Mouse (Mus musculus) CD8-positive naive resting alpha-beta T cell, adult 57 days (primary cell): ENCODE data around the gene Pigt. TPM values are rescaled to one million over a fixed set of nuclear protein-coding genes. Genes with fewer than 3 reads are reported as not detected.

Experiments
- total RNA-seq: library from RNA; stranded (reverse); gene quantifications from one replicate; pipeline ENCODE4 v1.2.4, GENCODE M21; 2023

Gene Pigt
- total RNA-seq, result 56.1 TPM

DNA sequence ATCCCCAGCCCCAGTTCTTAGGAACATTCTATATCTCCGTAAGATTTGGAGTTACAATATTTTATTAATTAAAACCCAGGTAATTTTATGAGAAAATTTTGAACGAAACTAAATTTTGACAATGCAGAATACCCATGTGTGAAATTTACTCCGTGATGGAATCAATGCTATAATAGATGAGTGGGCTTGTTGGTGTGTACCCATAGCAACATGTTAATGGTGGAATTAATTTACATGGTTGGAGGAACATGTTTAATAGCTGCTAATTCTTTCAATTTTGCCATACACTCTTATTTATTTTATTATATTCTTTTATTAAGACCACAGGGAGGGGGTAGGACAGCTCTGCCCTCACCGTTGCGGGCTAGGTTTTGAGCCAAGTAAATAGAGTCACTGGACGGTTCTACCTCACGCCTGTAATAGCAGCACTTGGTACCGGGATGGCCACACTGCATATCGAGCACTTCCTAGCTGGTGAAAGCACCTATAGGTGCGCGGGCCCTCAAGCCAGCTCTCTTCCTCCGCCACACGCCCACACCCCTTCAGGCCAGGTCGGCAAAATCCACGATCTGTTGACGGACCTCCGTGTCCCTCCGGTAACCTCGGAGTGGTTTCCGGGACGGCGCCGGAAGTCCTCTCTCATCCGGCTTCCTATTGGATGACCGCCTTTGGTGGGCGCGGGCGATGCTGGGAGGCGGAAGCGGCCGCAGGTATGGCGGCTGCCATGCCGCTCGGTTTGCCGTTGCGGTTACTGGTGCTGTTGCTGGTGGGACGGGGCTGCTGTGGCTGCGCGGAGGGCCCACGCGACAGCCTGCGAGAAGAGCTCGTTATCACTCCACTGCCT, at the start of gene Pigt:
Pigt (plus strand) TSS at position 674 of the 844 bp plus-strand sequence.

DNA sequence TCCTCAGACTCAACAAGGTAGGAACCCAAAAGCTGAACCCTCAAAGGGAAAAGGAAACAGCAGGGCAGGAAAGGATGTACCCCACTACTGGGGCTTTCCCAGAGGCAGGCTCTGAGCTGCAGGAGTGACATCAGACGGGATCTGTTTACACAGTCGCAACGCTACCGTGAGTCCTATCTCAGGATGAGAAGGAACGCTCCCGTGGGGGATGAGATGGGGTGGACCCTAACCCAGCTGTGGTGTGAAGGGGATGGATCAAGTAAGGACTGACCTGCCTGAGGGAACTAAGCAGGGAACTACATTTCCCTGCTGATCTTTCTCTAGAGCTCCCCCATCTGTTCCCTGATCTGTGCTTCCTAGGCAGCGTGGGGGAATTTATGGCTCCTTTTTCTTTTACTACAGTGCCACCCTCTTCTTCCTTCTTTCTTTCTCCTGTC, 40.4 kb upstream of the Pigt start, which contains the start of gene Sys1:
Sys1 (plus strand) TSS at position 101 of the 437 bp plus-strand sequence.

DNA sequence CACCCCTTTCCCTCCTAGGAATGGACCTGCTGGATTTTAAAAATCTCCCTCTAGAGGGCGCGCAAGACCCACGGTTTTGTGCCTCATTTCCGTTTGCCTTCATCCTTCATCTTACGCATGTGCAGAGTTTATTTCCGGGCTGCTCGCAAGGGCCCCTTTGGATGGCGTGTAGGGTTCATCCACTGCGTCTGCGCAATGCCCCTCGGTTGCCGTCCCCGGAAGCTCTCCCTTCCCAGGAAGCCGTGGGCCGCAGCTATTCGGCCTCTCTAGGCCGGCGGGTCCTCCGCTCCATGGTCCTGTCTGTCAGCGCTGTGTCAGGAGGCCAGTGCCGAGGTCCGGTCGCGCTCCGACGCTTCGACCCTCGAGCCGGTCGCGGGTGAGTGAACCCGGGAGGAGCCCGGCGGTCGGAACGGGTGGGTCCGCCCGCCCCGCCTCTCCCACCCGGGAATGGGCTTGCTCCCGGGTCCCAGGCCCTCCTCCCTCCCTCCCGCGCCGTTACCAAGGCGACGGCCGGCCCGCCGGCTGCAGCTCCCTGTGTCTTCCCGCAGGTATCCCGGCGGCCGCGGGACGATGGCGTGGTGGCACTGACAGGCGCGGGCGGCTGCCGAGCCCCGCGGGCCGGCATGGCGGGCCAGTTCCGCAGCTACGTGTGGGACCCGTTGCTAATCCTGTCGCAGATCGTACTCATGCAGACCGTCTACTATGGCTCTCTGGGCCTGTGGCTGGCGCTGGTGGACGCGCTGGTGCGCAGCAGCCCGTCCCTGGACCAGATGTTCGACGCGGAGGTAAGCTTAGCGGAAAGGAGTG, 36.4 kb upstream of the Pigt start, which contains the start of gene Gm20458:
Gm20458 (plus strand) TSS at position 223 of the 807 bp plus-strand sequence.

GRCm38 (mm10) chr2:164473624-164474023, 23.7 kb upstream of the Pigt start, which contains the start of gene Trp53tg5:
Trp53tg5 (minus strand) TSS chr2:164473724.

GRCm38 (mm10) chr2:164485681-164486257, 11.6 kb upstream of the Pigt start, which contains the start of gene Dbndd2:
Dbndd2 (plus strand) TSS chr2:164486106.

Other genes starting within 250 kb of the Pigt start
- gene Svs3b, start 240.9 kb upstream of the Pigt start, total RNA-seq, result not detected
- gene Svs4, start 219.1 kb upstream of the Pigt start, total RNA-seq, result not detected
- not detected for gene Svs3a, start 208.3 kb upstream of the Pigt start, total RNA-seq
- gene Svs6, start 180.8 kb upstream of the Pigt start, total RNA-seq, result not detected
- gene Svs5, start 164.8 kb upstream of the Pigt start, total RNA-seq, result not detected
- gene Slpi, start 108.4 kb upstream of the Pigt start, total RNA-seq, result 3.9 TPM
- not detected for gene Rbpjl, start 94.4 kb upstream of the Pigt start, total RNA-seq
- gene Matn4, start 92.4 kb upstream of the Pigt start, total RNA-seq, result not detected
- 11.7 TPM for gene Sdc4, start 53.6 kb upstream of the Pigt start, total RNA-seq
- 44.3 TPM for gene Sys1, start 40.6 kb upstream of the Pigt start, total RNA-seq
- gene Gm20458, start 36.6 kb upstream of the Pigt start, total RNA-seq, result 6.3 TPM
- not detected for gene Trp53tg5, start 23.8 kb upstream of the Pigt start, total RNA-seq
- gene Dbndd2, start 11.4 kb upstream of the Pigt start, total RNA-seq, result 5.1 TPM
- not detected for gene Wfdc2, start 64.9 kb downstream of the Pigt start, total RNA-seq
- gene Spint3, start 75.9 kb downstream of the Pigt start, total RNA-seq, result not detected
- not detected for gene Wfdc6a, start 87.9 kb downstream of the Pigt start, total RNA-seq
- not detected for gene Eppin, start 96.1 kb downstream of the Pigt start, total RNA-seq
- gene Wfdc6b, start 116.0 kb downstream of the Pigt start, total RNA-seq, result not detected
- not detected for gene Wfdc8, start 116.1 kb downstream of the Pigt start, total RNA-seq
- gene Wfdc16, start 141.3 kb downstream of the Pigt start, total RNA-seq, result not detected
- gene Wfdc10, start 158.5 kb downstream of the Pigt start, total RNA-seq, result not detected
- gene Wfdc9, start 159.1 kb downstream of the Pigt start, total RNA-seq, result not detected
- gene Wfdc11, start 176.6 kb downstream of the Pigt start, total RNA-seq, result not detected
- gene Wfdc13, start 187.6 kb downstream of the Pigt start, total RNA-seq, result not detected
- not detected for gene Spint4, start 201.0 kb downstream of the Pigt start, total RNA-seq
- gene Spint5, start 217.8 kb downstream of the Pigt start, total RNA-seq, result not detected
- not detected for gene Wfdc3, start 248.4 kb downstream of the Pigt start, total RNA-seq
- gene Dnttip1, start 248.5 kb downstream of the Pigt start, total RNA-seq, result 43.0 TPM